Mouse (Mus musculus): Measurements from ENCODE around the gene Foxe1.

DNA sequence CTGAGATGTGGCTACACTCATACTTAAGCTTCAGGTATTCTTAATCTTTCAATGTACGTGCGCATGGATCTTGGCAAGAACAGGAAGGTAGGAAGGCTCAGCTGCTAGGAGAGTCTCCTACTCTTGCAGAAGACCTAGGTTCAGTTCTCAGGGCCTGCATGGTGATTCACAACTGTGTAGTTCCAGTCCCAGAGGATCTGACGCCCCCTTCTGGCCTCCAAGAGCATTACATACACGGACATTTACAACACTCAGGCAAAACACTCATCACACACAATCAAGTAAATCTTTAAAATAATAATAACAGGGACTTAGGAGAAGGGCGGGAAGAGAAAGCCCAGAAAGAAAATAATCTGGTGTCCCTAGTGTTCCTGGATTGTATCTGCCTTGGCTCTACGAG, 31.0 kb downstream of the Foxe1 start:
- TF ChIP-seq POLR2A (IDR thresholded peaks at IDR 0.05; ENCODE audit: low read depth, low read length) (no peak), CTCF (IDR thresholded peaks at IDR 0.05; ENCODE audit: extremely low read depth, insufficient read depth, insufficient read length, insufficient replicate concordance) (peak; percentile 11; the same call in 1 of the 2 replicates)
